Mouse (Mus musculus): ENCODE measurements at regions not wholly inside any gene's neighbourhood (a gene's known extent, or its start where the extent isn't known, plus 50 kb on each side); places are given as distances from the start of the nearest gene placed in this dataset.

DNA sequence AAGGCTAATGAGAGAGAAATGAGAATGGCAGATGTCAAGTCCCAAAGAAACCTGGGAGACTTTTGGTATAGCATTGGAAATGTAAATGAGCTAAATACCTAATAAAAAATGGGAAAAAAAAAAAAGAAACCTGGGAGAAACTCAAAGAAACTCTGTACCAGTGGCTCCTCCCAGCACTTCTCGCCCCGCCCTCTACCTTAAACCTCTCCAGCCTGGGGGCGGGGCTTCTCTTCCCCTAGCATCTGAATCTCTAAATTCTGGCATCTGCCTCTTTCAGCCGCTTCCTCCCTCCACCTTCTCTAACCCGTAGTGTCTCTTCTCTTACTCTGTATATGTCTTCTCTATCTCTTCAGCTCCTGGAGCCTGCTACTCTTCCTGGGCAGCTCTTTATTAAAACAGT, 53.2 kb downstream of the Gpr6 start:
- ATAC-seq (ENCODE audit: insufficient number of reproducible peaks, low FRiP score, low TSS enrichment): no peak

- no peak for ATAC-seq (ENCODE audit: insufficient number of reproducible peaks, low FRiP score, low TSS enrichment)
These were observed 55.5 kb downstream of the Gpr6 start for GRCm38 (mm10) chr10:41016547-41016946.

- no peak for ATAC-seq (ENCODE audit: insufficient number of reproducible peaks, low FRiP score, low TSS enrichment)
These were observed 56.4 kb downstream of the Gpr6 start for GRCm38 (mm10) chr10:41015654-41016053.

GRCm38 (mm10) chr10:41010585-41010984, 61.5 kb downstream of the Gpr6 start:
- ATAC-seq (ENCODE audit: insufficient number of reproducible peaks, low FRiP score, low TSS enrichment): peak; percentile 74

- ATAC-seq (ENCODE audit: insufficient number of reproducible peaks, low FRiP score, low TSS enrichment): no peak
These were observed 64.2 kb downstream of the Gpr6 start for GRCm38 (mm10) chr10:41007866-41008265.

DNA sequence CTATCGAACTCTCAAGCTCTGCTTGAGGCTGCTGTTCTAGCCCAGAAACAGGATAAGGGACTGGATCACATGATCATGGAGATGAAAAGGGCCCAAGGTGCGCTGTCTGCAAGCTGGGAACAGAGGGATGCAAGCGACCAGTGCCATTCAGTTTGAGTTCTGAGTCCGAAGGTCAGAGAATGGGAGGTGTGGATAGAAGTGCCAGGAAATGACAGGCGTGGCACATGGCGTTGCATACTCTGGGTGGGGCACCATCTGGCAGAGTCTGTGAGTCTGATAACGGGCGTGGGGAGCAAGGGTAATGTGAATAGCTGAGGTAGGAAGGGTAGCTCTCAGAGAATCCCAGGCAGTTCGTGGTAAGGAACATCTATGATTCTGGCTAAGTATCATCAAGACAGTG, 65.5 kb downstream of the Gpr6 start:
- ATAC-seq (ENCODE audit: insufficient number of reproducible peaks, low FRiP score, low TSS enrichment): no peak

GRCm38 (mm10) chr10:41005776-41006175, 66.3 kb downstream of the Gpr6 start:
- ATAC-seq (ENCODE audit: insufficient number of reproducible peaks, low FRiP score, low TSS enrichment): no peak

DNA sequence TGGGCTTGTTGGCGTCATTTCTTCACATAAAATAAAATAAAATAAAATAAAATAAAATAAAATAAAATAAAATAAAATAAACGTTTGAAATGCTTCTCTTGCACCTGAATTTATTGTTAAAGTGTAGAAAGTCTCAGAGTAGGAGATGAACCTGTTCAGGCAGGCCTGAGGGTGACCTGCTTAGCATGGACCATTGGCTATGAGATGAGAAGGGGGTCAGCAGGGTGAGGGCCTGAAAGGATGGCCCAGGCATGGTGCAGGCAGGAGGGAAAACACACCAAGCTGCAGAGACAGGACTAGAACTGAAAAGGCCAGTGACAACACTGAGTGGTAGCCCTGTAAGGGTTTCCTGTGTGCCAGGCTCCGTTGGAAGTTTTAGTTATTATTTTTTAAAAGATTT, 67.3 kb downstream of the Gpr6 start:
- ATAC-seq (ENCODE audit: insufficient number of reproducible peaks, low FRiP score, low TSS enrichment): no peak

- peak; percentile 82 for ATAC-seq (ENCODE audit: insufficient number of reproducible peaks, low FRiP score, low TSS enrichment)
These were observed 67.9 kb downstream of the Gpr6 start for GRCm38 (mm10) chr10:41004044-41004689.

- ATAC-seq (ENCODE audit: insufficient number of reproducible peaks, low FRiP score, low TSS enrichment): no peak
These were observed 68.9 kb downstream of the Gpr6 start for GRCm38 (mm10) chr10:41003197-41003596.

DNA sequence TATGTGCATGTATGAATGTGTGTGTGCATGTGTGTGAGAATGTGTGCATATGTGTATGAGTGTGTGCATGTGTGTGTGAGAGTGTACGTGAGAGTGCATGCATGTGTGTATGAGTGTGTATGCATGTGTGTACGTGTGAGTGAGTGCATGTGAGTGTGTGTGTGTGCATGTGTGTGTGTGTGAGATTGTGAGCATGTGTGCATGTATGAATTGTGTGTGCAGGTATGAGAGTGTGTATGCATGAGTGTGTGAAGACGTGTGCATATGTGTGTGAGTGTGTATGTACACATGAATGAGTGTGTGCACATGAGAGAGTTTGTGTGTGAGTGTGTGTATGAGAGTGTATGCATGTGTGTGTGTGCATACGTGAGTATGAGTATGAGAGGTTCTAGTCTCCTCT, 71.1 kb downstream of the Gpr6 start:
- no peak for ATAC-seq (ENCODE audit: insufficient number of reproducible peaks, low FRiP score, low TSS enrichment)

- ATAC-seq (ENCODE audit: insufficient number of reproducible peaks, low FRiP score, low TSS enrichment): no peak
These were observed 72.6 kb downstream of the Gpr6 start for GRCm38 (mm10) chr10:40999486-40999885.

- no peak for ATAC-seq (ENCODE audit: insufficient number of reproducible peaks, low FRiP score, low TSS enrichment)
These were observed 73.3 kb downstream of the Gpr6 start for GRCm38 (mm10) chr10:40998799-40999198.

DNA sequence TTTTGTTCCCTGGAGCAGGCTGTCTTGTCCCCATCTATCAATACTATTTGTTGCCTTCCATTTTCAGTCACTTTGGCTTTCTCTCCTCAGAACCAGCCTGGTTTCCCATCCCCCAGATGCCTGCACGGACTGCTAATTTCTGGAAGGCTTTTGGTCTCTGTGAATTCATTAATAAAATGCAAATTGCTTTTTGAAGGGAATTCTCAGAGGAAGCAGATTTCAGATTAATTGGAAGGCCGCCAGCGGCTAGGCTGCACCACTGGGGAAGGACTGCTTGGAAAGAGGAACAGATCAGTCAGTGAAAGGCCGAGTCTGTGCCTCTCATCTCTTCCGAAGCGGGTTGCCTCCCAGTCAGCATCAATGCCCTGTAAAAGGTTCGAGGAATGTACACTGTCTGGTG, 73.8 kb downstream of the Gpr6 start:
- peak; percentile 49 for ATAC-seq (ENCODE audit: insufficient number of reproducible peaks, low FRiP score, low TSS enrichment)

GRCm38 (mm10) chr10:40997606-40998005, 74.5 kb downstream of the Gpr6 start:
- no peak for ATAC-seq (ENCODE audit: insufficient number of reproducible peaks, low FRiP score, low TSS enrichment)

Data from cerebellum, adult (tissue).